Mouse (Mus musculus) embryonic stem cell, embryonic (primary cell): ENCODE results near the gene Adcyap1.

Experiments
- CTCF ChIA-PET, 4 experiments: fragments of 300-600 bp in 2 of 4; fragments of 350-600 bp in 2 of 4; sonication (Branson Sonifier 250); formaldehyde crosslinking; loops; one replicate each; lab custom pipeline; 2022; ENCODE audit warnings: inconsistent platforms in 2 of 4; lab: Charles Lee
- POLR2A ChIA-PET, 4 experiments: fragments of 300-600 bp in 2 of 4; fragments of 350-600 bp in 2 of 4; sonication (Branson Sonifier 250); formaldehyde crosslinking; loops; one replicate each; lab custom pipeline; 2022; ENCODE audit warnings: antibody characterized with exemption in 4 of 4, inconsistent platforms in 1 of 4; lab: Charles Lee

The Adcyap1 gene

DNA sequence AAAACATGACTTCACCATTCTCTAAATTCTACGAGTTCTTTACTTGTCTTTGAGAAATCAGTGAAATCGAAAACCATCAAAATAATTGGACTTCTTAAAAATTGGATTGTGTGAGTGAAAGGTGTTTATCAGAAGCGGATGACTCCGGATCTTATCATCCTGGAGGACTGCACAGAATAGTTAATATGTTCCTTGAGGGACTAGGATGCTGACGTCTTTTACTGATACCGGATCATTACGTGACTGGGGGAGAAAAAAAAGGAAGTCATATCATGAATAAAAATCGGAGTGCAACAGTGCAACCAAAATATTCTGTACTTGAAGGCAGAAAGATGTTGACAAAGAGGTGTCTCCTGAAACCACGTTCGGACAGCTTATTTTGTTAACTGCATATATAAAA lies at the start of gene Adcyap1:
Gene Adcyap1, plus strand, starts transcription at position 301 of the 400 bp plus-strand sequence.
- CTCF ChIA-PET, result interaction anchor here in 1 of 4 experiments (0.6 kb wide), 1 partner anchor 107 kb away, joined by 3 read pairs; no protein-coding TSS in a partner anchor
- POLR2A ChIA-PET, result interaction anchor here in 1 of 4 experiments (0.6 kb wide), 1 partner anchor 564 kb away, joined by 3 read pairs; no protein-coding TSS in a partner anchor

DNA sequence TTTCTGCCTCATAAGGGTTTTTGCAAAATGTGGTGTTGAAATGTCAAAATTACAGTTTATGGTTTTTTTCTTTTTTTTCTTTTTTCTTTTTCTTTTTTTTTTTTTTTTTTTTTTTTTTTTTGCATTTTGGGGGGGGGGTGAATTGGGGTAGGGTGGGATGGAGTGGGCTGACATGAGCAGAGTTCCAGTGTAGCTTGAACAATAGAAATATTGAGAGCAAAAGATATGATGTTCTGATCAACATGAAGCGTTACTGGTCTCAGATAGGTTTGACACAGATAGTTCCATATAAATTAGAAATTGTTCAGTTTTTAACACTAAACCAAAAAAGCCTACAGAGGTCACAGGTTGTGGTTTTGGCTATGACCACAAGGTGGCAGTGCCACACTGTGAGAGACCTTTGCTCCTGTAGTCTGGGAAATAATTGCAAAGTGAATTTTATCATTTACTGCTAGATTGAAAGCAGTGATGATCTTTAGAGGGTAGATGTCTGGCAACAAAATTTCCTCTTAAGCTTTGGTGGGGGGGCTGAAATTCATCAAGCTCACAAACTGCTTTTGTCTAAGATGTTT lies 40.5 kb upstream of the Adcyap1 start:
- ChIA-PET CTCF (interaction anchor here in 1 of 4 experiments (1.0 kb wide), 1 partner anchor 148 kb away, joined by 4 read pairs; no protein-coding TSS in a partner anchor), POLR2A (no interaction called here)

DNA sequence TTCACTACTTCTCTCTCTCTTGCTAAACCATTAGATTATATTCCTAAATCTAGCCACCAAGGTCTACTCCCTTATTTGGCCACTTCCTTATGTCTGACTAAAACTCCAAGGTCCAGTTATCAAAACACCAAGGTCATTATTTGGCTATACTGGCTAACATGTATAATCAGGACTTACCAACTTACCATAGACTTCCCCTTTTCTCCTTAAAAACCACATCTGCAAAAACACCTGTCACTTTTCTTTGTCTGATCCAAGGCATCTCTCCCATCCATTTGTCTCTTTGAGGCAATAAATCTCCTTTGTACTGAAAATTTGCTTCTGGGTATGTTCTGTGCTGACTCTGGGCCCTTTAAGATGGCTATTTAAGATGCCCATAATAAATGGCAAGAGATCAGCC lies 29.2 kb upstream of the Adcyap1 start:
- ChIA-PET POLR2A (no interaction called here), CTCF (no interaction called here)

DNA sequence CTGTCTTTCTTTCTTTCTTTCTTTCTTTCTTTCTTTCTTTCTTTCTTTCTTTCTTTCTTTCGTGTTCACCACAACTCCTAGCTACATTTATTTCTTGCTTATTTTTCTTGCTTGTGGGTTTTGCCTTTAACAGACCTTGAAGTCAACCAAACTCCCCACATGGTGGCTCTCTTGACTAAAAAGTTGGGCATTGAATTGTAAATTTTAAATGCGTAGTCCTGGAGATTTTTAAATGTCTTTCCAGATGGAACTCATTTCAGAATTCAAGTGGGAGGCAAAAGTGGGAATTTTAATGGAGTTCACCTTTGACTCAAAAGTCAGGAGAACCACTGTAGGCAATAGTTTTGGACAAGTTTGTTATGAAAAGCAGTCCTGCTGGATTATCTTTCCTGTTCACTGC lies 2.0 kb upstream of the Adcyap1 start:
- ChIA-PET POLR2A (interaction anchor here in 1 of 4 experiments (0.6 kb wide), 1 partner anchor 895 kb away, joined by 3 read pairs; no protein-coding TSS in a partner anchor), CTCF (interaction anchor here in 2 of 4 experiments (0.6 to 0.8 kb wide), 2 partner anchors 129 to 351 kb away, joined by 3 read pairs; no protein-coding TSS in a partner anchor)

DNA sequence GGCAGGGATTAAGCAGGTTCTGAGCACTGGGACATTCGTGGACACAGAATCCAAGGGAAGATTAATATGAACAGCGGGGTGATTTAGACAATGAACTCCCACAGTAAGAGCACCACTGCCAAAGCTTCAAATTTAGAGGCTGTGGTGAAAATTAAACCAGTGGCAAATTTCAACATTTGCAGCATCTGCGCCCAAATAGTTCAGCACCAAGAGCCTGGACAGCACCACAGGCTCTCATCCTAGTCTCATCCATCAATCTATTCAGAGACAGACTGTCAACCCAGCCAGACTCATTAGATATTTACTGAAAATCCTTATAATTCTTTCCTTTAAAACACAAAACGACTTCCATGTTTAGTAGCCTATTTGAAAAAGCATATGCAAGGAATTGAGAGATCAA lies 604 bp upstream of the Adcyap1 start:
- CTCF ChIA-PET, result no interaction called here
- POLR2A ChIA-PET, result no interaction called here

DNA sequence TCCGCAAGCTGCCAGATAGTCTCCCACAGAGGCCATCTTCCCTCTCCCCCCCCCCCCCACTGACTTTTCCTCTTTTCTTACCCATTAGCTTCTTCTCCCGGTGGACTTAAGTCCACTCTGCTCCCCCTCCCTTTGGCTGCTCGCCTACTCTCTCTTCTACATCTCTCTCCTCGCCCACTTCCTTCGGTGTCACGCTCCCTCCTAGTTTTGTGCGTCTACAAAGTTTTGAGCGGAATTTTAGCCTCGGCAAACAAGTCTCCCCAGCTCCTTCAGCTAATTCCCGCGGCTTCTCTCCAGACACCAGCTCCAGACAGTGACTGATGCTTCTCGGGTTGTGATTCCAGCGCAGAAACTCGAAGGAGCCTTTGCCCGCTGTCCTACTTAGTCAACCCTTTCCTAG lies 401 bp downstream of the Adcyap1 start:
- ChIA-PET CTCF (interaction anchor here in 1 of 4 experiments (0.6 kb wide), 1 partner anchor 107 kb away, joined by 3 read pairs; no protein-coding TSS in a partner anchor), POLR2A (interaction anchor here in 1 of 4 experiments (0.6 to 0.7 kb wide), 2 partner anchors 113 to 563 kb away, joined by 3 read pairs; no protein-coding TSS in a partner anchor)

DNA sequence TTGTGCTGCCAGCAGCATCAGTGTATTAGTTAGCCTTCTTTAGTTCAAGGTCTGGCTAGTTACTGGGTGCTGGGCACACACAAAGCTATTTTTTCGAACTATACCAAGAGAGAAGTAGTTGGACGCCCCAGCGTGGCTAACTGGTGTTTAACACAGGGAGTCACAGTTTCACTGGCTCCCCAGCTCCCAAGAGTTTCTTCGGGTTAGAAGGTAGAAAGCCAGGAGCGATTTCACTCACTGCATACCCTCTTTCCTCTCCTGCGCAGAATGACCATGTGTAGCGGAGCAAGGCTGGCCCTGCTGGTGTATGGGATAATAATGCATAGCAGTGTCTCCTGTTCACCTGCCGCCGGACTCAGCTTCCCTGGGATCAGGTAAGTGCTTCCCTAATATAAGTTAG lies 930 bp downstream of the Adcyap1 start:
- POLR2A ChIA-PET, result interaction anchor here in 1 of 4 experiments (0.7 kb wide), 1 partner anchor 113 kb away, joined by 3 read pairs; no protein-coding TSS in a partner anchor

DNA sequence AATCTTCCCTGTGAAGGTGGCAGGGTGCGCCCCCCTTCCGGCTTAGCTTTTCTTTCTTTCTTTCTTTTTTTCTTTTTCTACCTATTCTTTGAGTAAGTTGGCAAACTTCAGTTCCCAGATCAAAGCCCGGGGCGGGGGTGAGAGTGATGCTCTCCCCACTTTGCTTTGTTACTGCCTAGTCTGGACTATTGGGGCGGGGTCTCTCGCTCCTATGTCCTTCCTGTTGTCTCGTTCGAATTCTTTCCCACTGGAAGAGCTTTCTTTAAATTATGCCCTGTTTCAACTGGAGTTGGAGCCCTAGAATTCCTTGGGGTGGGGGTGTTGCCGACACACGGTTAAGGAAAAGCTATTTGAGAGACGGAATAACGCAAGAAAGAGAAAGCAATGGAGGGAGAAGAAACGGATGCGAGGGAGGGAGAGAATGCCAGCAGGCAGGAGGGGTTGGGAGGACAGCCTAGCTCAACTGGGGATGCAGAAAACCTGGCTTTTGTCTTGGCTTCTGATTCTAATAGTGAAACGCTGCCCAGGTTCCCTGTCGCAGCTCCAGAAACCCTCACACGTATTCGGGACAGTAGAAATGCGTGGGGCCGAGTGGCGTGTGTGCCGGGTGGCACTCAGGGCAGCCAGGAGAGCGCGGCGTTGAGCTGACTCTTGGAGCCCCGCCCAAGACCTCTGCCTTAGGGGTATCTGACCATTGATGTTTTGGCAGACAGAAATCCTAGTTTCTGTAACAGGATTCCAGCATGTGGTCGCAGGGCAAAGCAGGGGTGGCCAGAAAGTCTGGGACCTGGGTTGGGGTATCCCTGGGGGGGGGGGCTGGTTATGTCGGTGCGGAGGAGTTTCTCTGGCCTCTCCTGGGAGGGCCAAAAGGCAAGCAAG lies 1.8 kb downstream of the Adcyap1 start:
- POLR2A ChIA-PET, result interaction anchor here in 1 of 4 experiments (0.7 kb wide), 1 partner anchor 527 kb away, joined by 4 read pairs; no protein-coding TSS in a partner anchor
- CTCF ChIA-PET, result no interaction called here

More for the DNA sequence above, 930 bp downstream of the Adcyap1 start:
- CTCF ChIA-PET, result no interaction called here

DNA sequence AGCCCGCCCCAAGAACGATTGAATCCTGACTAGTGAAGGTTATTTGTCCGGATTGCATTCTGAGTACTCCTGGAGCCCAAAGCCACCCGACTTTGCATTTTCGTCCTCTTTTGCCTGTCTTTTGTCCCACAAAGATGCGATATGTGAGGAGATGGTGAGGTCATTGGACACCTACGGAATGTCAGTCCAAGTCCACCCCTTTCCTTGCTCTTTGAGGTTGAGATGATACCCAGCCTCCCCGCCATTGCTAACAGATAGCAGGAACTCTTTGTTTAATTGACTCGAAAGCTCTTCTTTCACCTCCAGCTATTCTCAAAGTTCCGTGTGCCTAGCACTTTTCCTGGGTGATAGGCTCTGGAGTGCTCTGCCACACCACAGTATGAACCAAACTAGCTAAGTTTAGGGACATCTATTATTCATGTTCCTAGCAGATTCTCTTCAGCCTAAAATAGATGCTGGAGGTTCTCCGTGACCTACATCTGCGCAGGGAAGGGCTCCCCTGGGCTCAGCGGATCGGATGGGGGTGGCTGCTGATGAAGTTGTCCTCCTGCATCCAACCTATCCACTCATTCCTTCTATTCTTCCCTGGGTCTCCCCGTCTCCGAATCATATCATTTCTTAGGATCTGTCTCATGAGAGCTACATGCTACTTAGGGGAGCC lies 2.6 kb downstream of the Adcyap1 start:
- CTCF ChIA-PET, result no interaction called here
- POLR2A ChIA-PET, result interaction anchor here in 1 of 4 experiments (0.7 kb wide), 1 partner anchor 526 kb away, joined by 4 read pairs; no protein-coding TSS in a partner anchor

DNA sequence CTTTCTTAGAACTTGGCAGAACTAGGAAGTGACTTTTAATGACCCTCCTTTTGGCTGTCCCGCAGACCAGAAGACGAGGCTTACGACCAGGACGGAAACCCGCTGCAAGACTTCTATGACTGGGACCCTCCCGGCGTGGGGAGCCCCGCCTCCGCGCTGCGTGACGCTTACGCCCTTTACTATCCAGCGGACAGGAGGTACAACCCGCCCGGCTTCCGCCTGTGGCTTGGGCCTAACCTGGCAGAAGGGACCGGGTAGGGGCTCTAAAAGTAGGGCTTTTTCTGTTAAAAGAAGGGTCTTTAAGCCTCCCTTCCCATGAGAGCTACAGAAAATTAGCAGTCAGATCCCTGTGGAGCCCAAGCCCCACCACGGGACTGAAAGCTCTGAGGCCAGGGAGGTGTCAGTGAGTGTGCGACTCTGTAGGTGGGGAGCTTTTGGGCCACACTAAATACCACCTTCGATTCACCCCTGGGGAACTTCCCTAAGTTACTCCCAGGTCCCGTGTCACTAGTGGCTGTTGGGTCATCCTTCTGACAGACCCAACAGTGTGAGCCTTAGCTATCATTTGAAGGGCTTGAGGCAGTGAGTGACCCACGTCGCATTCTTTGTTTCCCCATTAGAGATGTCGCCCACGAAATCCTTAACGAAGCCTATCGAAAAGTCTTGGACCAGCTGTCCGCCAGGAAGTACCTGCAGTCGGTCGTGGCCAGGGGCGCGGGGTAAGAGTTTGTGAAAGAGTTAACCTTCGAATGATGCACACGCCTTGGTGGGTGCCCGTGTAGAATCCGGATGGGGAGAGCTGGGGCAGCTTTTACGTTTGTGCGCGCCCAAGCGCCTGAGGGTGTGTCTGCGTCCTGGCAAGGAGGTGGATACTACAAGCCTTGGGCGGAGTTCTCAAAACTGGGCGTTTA lies 3.6 kb downstream of the Adcyap1 start:
- POLR2A ChIA-PET, result interaction anchor here in 1 of 4 experiments (0.6 kb wide), 1 partner anchor 20 kb away, joined by 3 read pairs; no protein-coding TSS in a partner anchor

DNA sequence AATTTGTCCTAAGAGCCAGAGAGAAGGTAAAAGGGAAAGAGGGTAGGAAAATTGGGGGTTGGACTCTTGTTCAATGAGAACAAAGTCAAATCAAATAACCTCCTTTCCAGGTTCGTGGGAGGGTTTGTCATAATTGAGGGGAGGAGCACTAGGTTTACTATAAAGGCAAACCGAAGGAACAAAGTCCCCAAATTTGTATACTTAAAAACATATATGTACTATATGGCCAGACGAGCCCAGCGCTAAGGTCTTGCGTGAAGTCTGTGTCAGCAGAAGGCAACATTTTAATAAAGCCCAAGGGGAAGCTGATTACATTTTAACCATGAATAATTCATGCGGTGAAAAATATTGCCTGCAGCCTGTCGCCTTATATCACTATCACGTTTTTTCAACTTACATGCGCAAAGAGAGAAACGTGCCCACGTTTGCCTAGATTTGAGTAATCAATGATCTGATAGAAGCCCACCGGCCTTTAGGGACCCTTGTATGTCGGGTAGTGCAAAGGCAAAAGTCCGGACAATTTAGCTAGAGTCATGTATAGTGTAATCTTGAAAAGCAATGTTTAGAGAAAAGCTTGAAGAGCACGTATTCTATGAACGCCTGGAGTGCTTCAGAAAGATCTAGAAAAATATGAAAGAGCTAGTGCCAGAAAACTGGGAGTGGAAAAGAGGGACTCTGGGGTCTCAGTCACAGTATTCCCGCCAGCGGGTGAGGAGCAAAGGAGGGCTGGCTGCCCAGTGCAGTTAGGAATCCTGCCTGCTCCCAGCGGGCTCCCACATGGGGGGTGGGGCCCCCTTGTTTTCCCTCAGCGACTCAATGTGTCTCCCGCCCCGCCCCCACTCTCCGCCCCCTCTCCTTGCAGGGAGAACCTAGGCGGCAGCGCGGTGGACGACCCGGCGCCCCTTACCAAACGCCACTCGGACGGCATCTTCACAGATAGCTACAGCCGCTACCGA lies 4.5 kb downstream of the Adcyap1 start:
- CTCF ChIA-PET, result interaction anchor here in 2 of 4 experiments (0.5 to 0.6 kb wide), 2 partner anchors 60 to 1403 kb away, joined by 3 to 4 read pairs; no protein-coding TSS in a partner anchor
- POLR2A ChIA-PET, result interaction anchor here in 1 of 4 experiments (0.6 kb wide), 1 partner anchor 19 kb away, joined by 3 read pairs; no protein-coding TSS in a partner anchor

More for the DNA sequence above, 3.6 kb downstream of the Adcyap1 start:
- CTCF ChIA-PET, result interaction anchor here in 1 of 4 experiments (0.9 kb wide), 1 partner anchor 104 kb away, joined by 3 read pairs; no protein-coding TSS in a partner anchor

DNA sequence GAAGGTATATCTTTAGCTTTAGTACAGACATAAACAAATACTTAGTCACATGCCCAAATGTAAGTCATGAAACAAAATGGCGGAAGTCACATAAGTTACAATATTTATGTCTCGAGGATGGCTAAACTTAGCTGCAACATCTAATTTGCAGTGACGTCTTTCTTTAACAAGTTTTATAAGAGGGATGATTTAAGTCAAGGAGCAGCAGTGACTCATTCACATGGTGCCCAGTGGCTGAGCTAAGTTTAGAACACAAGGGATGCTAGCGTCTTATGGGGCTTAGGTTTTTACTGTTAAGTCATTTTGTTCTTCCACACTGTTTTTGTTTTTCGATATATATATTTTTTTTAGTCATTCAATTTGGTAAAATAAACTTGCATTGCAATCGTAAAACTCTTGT lies 19.0 kb downstream of the Adcyap1 start:
- POLR2A ChIA-PET, result no interaction called here
- CTCF ChIA-PET, result no interaction called here

DNA sequence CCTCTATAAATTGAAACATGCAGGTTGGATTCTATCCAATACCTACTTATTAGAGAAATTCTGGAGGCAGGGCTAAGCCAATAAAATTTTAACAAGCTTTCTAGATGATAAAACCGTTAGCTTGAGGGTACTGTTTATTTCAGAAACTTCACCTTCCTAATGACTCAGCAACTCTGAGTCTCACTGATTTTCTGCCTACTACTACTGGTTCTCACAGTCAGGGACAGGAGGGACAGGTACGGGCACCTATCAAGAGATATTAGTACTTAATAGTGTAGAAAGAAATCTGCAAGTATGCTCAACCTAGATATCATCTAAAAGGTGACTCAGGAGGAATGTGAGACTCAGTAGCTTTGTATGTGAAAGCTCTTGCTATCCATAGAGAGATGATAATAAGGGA lies 19.8 kb downstream of the Adcyap1 start:
- CTCF ChIA-PET, result no interaction called here

DNA sequence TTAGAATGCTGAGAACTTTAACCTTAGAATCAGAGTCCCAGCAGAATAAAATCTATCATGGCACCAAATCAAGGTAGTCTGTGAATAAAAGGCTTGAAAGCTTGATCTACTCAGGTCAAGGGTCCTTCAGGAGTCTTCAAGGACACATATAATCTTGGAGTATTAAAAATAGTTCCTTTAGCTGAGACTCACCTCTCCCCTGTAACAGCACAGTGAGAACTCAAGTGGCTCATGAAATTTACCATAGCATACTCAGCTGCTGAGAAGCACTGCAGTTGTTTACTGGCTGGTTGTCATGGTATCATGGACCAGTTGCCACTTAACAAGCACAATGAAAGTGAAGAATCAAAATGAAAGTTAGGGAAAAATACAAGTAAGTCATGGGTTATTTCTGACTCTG lies 38.5 kb downstream of the Adcyap1 start:
- ChIA-PET POLR2A (no interaction called here), CTCF (no interaction called here)

More for the DNA sequence above, 19.8 kb downstream of the Adcyap1 start:
- POLR2A ChIA-PET, result interaction anchor here in 1 of 4 experiments (1.0 kb wide), 1 partner anchor 214 kb away, joined by 3 read pairs; no protein-coding TSS in a partner anchor
